Mouse (Mus musculus): ENCODE results near the gene Ccdc88c.

Gene Ccdc88c

DNA sequence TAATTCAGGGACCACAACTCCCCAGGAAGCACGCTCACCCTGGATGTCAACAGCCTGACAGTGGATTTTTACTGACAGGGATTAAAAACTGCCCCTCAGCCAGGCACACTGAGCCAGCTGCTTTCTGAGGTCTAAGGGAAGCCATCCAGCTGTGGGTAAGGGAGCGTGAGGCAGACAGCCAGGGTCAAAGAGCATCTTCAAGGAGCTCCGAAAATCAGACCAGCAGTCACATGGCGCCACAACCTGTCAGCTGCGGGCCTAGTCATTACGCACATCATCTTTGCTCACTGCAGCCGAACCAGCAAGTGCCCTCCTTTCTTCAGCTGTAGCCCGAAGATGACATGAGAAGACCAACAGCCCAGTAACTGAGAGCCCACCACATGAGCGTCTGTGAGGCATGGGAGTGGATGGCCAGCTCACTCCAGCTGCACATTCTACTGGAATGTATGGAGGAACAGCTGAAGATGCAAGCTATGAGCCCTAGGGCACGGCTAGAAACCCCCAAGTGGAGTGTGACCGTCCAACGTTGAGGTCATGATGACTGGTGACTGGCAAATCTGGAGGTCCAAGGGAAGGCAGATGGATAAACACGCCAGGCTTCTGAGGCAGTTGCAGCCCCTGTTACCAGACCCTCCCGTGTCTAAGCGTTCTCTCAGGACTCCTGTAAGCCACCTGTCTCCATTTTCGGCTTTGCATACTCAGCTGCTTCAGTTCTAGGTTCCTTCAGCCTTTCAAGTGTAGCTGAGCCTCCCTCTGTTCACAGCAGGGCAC lies 33.1 kb downstream of the Ccdc88c start:
- no peak for DNase-seq

DNA sequence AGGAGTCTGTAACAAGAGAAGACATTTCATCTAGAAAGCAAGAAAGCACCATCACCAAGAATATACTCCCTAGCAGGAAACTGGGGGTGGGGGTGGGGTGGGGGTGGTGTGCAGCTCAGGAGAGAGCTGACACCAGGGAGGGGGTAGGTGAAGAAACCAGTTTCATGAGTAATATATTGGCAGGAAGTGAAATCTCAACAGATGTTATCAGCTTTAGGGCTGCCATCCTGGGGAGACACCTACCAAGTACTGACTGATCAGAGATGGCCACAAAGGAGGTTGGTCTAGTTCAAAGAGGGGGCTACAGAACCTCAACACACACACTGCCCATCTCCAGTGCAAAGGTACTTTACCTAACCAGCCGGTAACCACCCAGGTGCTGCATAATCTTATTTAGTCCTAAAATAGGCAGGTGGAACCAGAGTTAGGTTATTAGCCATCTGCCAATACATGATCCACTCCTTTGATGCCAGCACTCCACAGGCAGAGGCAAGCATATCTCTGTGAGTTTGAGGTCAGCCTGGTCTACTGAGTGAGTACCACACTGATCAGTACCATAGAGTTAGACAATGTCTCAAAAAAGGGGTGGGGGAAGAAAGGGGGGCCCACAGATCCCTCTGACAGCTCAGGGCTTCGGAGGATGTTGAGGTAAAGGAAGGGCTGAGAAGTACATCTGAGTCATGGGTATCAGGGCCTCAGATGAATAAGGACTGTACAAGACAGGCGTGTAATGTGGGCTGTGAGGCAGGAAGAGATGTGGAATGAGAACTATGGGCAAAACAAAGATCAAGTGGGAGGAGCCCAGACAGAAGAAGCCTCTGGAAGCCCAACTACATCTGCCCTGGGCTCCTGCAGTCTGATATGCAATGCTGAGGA lies 34.5 kb downstream of the Ccdc88c start:
- no peak for DNase-seq

DNA sequence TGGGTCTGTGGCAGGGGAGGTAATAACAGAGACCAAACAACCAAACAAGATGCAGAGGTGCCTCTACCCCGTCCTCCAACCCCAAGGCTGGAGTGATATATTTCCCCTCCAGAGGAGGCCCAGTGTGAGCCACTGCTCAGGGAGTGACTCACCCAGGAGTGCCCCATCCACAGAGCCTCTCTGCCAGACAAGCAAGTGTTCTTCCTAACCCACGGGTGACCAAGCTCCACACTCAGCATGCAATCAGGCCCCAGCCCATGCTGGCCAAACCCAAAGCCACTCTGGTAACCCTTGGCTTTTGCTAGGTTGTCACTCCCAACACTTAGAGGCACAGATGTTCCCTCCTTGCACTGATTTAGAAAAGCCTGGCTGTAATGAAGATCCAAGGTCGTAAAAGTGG lies 35.7 kb downstream of the Ccdc88c start:
- no peak for DNase-seq

DNA sequence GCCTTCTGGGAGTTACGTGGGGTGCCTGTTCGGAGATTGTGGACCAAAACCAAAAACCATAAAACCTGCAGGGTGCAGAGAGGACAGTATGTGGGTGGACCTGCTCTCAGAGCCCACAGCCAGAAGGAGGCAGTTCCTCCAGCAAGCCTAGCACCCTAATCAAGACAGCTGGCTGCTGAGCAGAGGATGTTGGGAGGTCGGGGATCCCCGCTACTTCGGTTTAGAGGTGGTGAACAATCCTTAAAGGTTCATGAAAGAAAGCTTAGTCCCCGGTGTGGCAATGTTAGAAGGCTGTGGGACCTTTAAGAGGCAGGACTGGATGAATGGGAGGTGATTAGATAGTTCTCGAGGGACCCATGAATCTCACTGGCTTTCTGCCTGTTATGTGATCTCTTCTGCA lies 36.4 kb downstream of the Ccdc88c start:
- no peak for DNase-seq

GRCm38 (mm10) chr12:100991119-100991518 lies 37.7 kb downstream of the Ccdc88c start:
- no peak for DNase-seq

DNA sequence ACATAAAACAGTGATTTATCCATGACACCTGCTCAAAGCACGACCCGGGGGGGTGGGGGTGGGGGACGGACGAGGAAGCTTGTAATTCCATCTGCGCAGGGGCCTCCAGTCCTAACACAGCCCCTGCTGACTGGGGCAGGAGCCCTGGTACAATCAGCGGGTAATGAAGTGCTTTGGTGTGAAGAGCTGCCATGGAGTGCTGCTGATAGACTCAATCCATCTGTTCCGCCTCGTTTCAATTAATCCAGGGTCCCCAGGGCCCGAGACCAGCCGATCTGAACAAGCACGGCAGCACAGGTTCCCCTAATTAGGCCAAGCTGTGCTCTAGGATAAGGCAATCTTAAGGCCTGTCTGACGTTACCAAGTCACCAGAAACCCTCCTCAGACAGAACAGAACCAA lies 38.6 kb downstream of the Ccdc88c start:
- DNase-seq = peak; percentile 28

GRCm38 (mm10) chr12:100989780-100990288 lies 39.0 kb downstream of the Ccdc88c start:
- peak; percentile 27 for DNase-seq

DNA sequence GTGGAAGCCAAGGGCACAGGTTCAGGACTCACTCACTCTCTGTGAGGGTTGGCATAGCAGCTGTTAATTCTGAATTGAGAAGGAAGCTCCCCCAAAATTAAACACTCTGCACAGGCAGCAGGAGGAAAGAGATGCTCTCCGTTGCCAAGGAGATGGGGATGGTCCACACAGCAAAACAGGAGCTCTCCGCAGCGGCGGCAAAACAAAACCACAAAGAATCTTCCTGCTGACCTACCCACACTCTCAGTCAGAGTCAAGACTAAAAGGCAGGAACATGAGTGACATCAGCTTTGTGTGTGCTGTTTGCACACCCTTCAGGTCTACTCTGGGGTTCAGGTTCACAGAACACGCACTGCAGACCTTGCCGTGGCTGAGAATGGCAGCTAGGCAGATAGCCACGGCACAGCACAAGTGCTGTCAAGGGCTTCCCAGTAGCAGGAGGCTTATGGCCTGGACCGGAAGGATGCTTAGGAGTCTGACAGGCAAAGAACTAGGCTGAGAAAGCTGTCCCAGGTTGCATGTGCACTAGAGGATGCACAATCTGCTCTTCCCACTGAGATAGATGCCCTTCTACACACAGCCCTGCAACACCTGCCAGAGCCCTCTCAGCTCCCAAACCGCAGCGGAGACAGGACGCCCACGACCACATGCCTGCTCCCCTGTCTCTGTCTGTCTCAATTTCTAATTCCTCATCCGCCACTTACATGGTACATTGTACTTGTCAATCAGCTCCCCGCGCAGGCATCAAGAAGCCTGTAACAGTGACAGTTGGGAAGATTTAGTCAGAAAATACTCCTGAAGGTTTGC lies 40.3 kb downstream of the Ccdc88c start:
- DNase-seq = no peak

DNA sequence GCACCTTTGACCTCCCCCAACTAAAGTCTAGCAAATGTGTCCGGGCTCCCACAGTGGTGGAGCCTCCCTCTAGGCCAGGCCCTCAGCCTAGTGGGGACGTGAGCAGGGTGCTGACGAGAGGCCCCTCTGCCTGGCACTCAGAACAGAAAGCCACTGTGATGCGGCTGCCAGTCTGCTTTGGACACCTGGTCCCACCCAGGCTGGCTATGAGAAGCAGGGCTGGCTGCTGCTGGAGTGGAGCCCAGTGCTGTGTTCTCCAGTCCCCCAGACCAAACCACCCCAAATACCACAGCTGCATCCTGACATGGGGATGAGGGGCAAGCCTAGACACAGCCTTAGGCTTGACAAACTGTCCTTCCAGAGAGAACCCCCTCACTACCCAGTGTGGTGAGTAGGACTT lies 42.4 kb downstream of the Ccdc88c start:
- no peak for DNase-seq

GRCm38 (mm10) chr12:100985793-100986157 lies 43.1 kb downstream of the Ccdc88c start:
- no peak for DNase-seq

- DNase-seq = no peak
These were observed 43.6 kb downstream of the Ccdc88c start for GRCm38 (mm10) chr12:100985050-100985792.

GRCm38 (mm10) chr12:100983565-100983964 lies 45.3 kb downstream of the Ccdc88c start:
- no peak for DNase-seq

DNA sequence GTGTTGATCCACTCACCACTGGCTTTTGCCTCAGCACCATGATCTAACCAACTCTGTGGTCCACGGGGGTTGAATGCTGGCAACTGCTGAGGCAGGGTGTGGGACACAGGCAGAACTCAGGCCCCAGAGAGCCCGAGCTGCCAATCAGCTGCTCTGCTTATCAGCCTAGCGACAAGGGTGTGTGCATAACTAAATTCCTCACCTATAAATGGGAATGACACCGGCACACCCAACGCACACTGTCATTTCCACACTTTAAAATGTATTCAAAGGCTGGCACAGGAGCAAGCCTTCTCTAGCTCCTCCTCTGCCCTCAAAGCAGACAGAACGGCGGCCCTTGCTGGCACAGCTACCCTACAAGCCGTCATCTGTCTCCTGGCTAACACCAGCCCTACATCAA lies 46.6 kb downstream of the Ccdc88c start:
- no peak for DNase-seq

GRCm38 (mm10) chr12:100980551-100981008 lies 48.3 kb downstream of the Ccdc88c start:
- peak; percentile 49 for DNase-seq

GRCm38 (mm10) chr12:100979616-100980015 lies 49.2 kb downstream of the Ccdc88c start:
- DNase-seq = no peak

GRCm38 (mm10) chr12:100977958-100978725 lies 50.7 kb downstream of the Ccdc88c start:
- DNase-seq = peak; percentile 51

- no peak for DNase-seq
These were observed 51.3 kb downstream of the Ccdc88c start for GRCm38 (mm10) chr12:100977551-100977950.

- DNase-seq = no peak
These were observed 59.0 kb downstream of the Ccdc88c start for GRCm38 (mm10) chr12:100969808-100970207.

GRCm38 (mm10) chr12:100967383-100967782 lies 61.5 kb downstream of the Ccdc88c start:
- no peak for DNase-seq

GRCm38 (mm10) chr12:100966253-100966652 lies 62.6 kb downstream of the Ccdc88c start:
- no peak for DNase-seq

DNA sequence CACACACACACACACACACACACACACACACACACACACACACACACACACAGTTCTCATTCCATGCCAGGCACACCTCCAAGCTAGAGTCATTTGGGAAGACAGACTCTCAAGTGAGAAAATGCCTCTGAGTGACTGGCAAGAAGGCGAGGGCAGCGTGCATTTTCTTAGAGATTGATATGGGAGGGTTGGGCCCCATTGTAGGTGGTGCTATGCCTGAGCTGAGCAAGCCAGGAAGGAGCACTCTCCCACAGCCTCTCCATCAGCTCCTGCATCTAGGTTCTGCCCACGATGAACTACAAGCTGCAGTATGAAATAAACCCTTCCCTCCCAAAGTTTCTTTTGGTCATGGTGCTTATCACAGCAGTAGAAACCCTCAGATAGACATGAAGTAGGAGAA lies 63.6 kb downstream of the Ccdc88c start:
- DNase-seq = no peak

All from lung, postnatal 10 days (tissue).